Mouse (Mus musculus) frontal cortex, postnatal 14 days (tissue): Measurements from ENCODE around the gene Prcd.
"Not testable (repeated sequence)": the region's sequence is repeated elsewhere in the genome, so short reads cannot be mapped to it uniquely, and the experiment has no call there.

ENCODE experiments used
- DNase-seq, 2 experiments: peaks; one replicate each; pipeline ENCODE4 v3.0.0; 2022; ENCODE audit warnings: low spot score in 2 of 2

Gene Prcd

GRCm38 (mm10) chr11:116653234-116653633 is at the start of gene Prcd:
Gene Prcd, plus strand, starts transcription at chr11:116653534.
- DNase-seq = no peak

- no peak for DNase-seq
These were observed 49.2 kb upstream of the Prcd start for GRCm38 (mm10) chr11:116604097-116604496.

- DNase-seq = no peak
These were observed 45.6 kb upstream of the Prcd start for GRCm38 (mm10) chr11:116607717-116608116.

GRCm38 (mm10) chr11:116609965-116610630 is 43.2 kb upstream of the Prcd start:
- DNase-seq = no peak

GRCm38 (mm10) chr11:116611168-116611567 is 42.2 kb upstream of the Prcd start:
- DNase-seq = not testable (repeated sequence)

GRCm38 (mm10) chr11:116611883-116612282 is 41.5 kb upstream of the Prcd start:
- no peak for DNase-seq

- DNase-seq = no peak
These were observed 40.8 kb upstream of the Prcd start for GRCm38 (mm10) chr11:116612554-116612953.

- no peak for DNase-seq
These were observed 40.1 kb upstream of the Prcd start for GRCm38 (mm10) chr11:116613234-116613633.

- no peak for DNase-seq
These were observed 37.4 kb upstream of the Prcd start for GRCm38 (mm10) chr11:116615735-116616437.

GRCm38 (mm10) chr11:116616438-116617118 is 36.8 kb upstream of the Prcd start:
- no peak for DNase-seq

GRCm38 (mm10) chr11:116617641-116618040 is 35.7 kb upstream of the Prcd start:
- DNase-seq = no peak

GRCm38 (mm10) chr11:116618666-116619065 is 34.7 kb upstream of the Prcd start:
- DNase-seq = no peak

- no peak for DNase-seq
These were observed 34.2 kb upstream of the Prcd start for GRCm38 (mm10) chr11:116619156-116619555.

- DNase-seq = no peak
These were observed 33.8 kb upstream of the Prcd start for GRCm38 (mm10) chr11:116619561-116619960.

GRCm38 (mm10) chr11:116620073-116620472 is 33.3 kb upstream of the Prcd start:
- DNase-seq = no peak

GRCm38 (mm10) chr11:116620559-116621253 is 32.6 kb upstream of the Prcd start:
- DNase-seq = no peak

- DNase-seq = no peak
These were observed 32.1 kb upstream of the Prcd start for GRCm38 (mm10) chr11:116621258-116621704.

- DNase-seq = no peak
These were observed 29.8 kb upstream of the Prcd start for GRCm38 (mm10) chr11:116623281-116624124.

GRCm38 (mm10) chr11:116624131-116624832 is 29.1 kb upstream of the Prcd start:
- DNase-seq = no peak
